Mouse (Mus musculus) cerebellum, adult (tissue): ENCODE results near the gene Zcchc2.

Source experiments
- ATAC-seq: cut with Nextera tagmentation; 2 replicates; pipeline ENCODE4 v1.9.2; 2017; ENCODE audit warnings: mild to moderate bottlenecking, moderate library complexity, mixed read lengths; ENCODE audit not compliant: insufficient number of reproducible peaks, low FRiP score, low TSS enrichment

Gene Zcchc2

GRCm38 (mm10) chr1:106030886-106031285 is 40.7 kb downstream of the Zcchc2 start:
- ATAC-seq: 0 out of 2 replicates have a peak, but pooled peaks have one; percentile 23

- ATAC-seq: no peak
Measured at GRCm38 (mm10) chr1:106031908-106032307, 41.7 kb downstream of the Zcchc2 start.

- ATAC-seq: no peak
Measured at GRCm38 (mm10) chr1:106034776-106035175, 44.6 kb downstream of the Zcchc2 start.

- ATAC-seq: peak; percentile 56; the same call in 1 of the 2 replicates
Measured at GRCm38 (mm10) chr1:106036861-106037599, 46.8 kb downstream of the Zcchc2 start.

- ATAC-seq: no peak
Measured at GRCm38 (mm10) chr1:106039326-106039725, 49.1 kb downstream of the Zcchc2 start.

GRCm38 (mm10) chr1:106040271-106040670 is 50.1 kb downstream of the Zcchc2 start:
- ATAC-seq: no peak

- ATAC-seq: no peak
Measured at GRCm38 (mm10) chr1:106042221-106042620, 52.0 kb downstream of the Zcchc2 start.

- ATAC-seq: peak; percentile 92
Measured at GRCm38 (mm10) chr1:106043053-106043820, 53.0 kb downstream of the Zcchc2 start.

- no peak for ATAC-seq
Measured at GRCm38 (mm10) chr1:106049036-106049435, 58.8 kb downstream of the Zcchc2 start.

GRCm38 (mm10) chr1:106054978-106055377 is 64.8 kb downstream of the Zcchc2 start:
- no peak for ATAC-seq

- no peak for ATAC-seq
Measured at GRCm38 (mm10) chr1:106058355-106058754, 68.1 kb downstream of the Zcchc2 start.

GRCm38 (mm10) chr1:106059516-106060277 is 69.5 kb downstream of the Zcchc2 start:
- no peak for ATAC-seq

- ATAC-seq: no peak
Measured at GRCm38 (mm10) chr1:106061185-106061910, 71.1 kb downstream of the Zcchc2 start.

- no peak for ATAC-seq
Measured at GRCm38 (mm10) chr1:106062891-106063590, 72.8 kb downstream of the Zcchc2 start.

GRCm38 (mm10) chr1:106063591-106064170 is 73.5 kb downstream of the Zcchc2 start:
- ATAC-seq: no peak

- ATAC-seq: no peak
Measured at GRCm38 (mm10) chr1:106064291-106064690, 74.1 kb downstream of the Zcchc2 start.

- no peak for ATAC-seq
Measured at GRCm38 (mm10) chr1:106064711-106065110, 74.5 kb downstream of the Zcchc2 start.

GRCm38 (mm10) chr1:106065679-106066078 is 75.5 kb downstream of the Zcchc2 start:
- ATAC-seq: no peak

GRCm38 (mm10) chr1:106067306-106067705 is 77.1 kb downstream of the Zcchc2 start:
- no peak for ATAC-seq
